Mouse (Mus musculus): ENCODE data around the gene Arsb.
A peak's percentile ranks its signal among the peaks of the same experiment; 100 is the strongest.

Gene Arsb

GRCm38 (mm10) chr13:93771588-93772278 lies at the start of gene Arsb:
TSS of gene Arsb (plus strand) at chr13:93771630.
- peak; percentile 63 to 75 for DNase-seq (ENCODE audit: low spot score in 2 of 2)

- DNase-seq (ENCODE audit: low spot score in 2 of 2) = no peak
Measured at GRCm38 (mm10) chr13:93721916-93722315, 49.5 kb upstream of the Arsb start.

- DNase-seq (ENCODE audit: low spot score in 2 of 2) = no peak
Measured at GRCm38 (mm10) chr13:93723455-93723854, 48.0 kb upstream of the Arsb start.

- DNase-seq (ENCODE audit: low spot score in 2 of 2) = no peak
Measured at GRCm38 (mm10) chr13:93724206-93724605, 47.2 kb upstream of the Arsb start.

GRCm38 (mm10) chr13:93735131-93735636 lies 36.2 kb upstream of the Arsb start:
- DNase-seq (ENCODE audit: low spot score in 2 of 2) = no peak

- no peak for DNase-seq (ENCODE audit: low spot score in 2 of 2)
Measured at GRCm38 (mm10) chr13:93744118-93744517, 27.3 kb upstream of the Arsb start.

- no peak for DNase-seq (ENCODE audit: low spot score in 2 of 2)
Measured at GRCm38 (mm10) chr13:93752597-93753400, 18.6 kb upstream of the Arsb start.

GRCm38 (mm10) chr13:93755084-93755483 lies 16.3 kb upstream of the Arsb start:
- DNase-seq (ENCODE audit: low spot score in 2 of 2) = no peak

GRCm38 (mm10) chr13:93756674-93757073 lies 14.8 kb upstream of the Arsb start:
- no peak for DNase-seq (ENCODE audit: low spot score in 2 of 2)

GRCm38 (mm10) chr13:93757514-93757913 lies 13.9 kb upstream of the Arsb start:
- DNase-seq (ENCODE audit: low spot score in 2 of 2) = no peak

GRCm38 (mm10) chr13:93758149-93758898 lies 13.1 kb upstream of the Arsb start:
- DNase-seq (ENCODE audit: low spot score in 2 of 2) = no peak

GRCm38 (mm10) chr13:93761831-93762230 lies 9.6 kb upstream of the Arsb start:
- DNase-seq (ENCODE audit: low spot score in 2 of 2) = no peak

- DNase-seq (ENCODE audit: low spot score in 2 of 2) = no peak
Measured at GRCm38 (mm10) chr13:93762879-93763278, 8.6 kb upstream of the Arsb start.

GRCm38 (mm10) chr13:93764321-93764973 lies 7.0 kb upstream of the Arsb start:
- DNase-seq (ENCODE audit: low spot score in 2 of 2) = no peak

GRCm38 (mm10) chr13:93771031-93771587 lies 321 bp upstream of the Arsb start:
- DNase-seq (ENCODE audit: low spot score in 2 of 2) = no peak

GRCm38 (mm10) chr13:93772279-93772636 lies 828 bp downstream of the Arsb start:
- no peak for DNase-seq (ENCODE audit: low spot score in 2 of 2)

GRCm38 (mm10) chr13:93772861-93773260 lies 1.4 kb downstream of the Arsb start:
- no peak for DNase-seq (ENCODE audit: low spot score in 2 of 2)

- DNase-seq (ENCODE audit: low spot score in 2 of 2) = no peak
Measured at GRCm38 (mm10) chr13:93773704-93774315, 2.4 kb downstream of the Arsb start.

- DNase-seq (ENCODE audit: low spot score in 2 of 2) = no peak
Measured at GRCm38 (mm10) chr13:93782823-93783222, 11.4 kb downstream of the Arsb start.

GRCm38 (mm10) chr13:93785329-93785728 lies 13.9 kb downstream of the Arsb start:
- DNase-seq (ENCODE audit: low spot score in 2 of 2) = no peak

GRCm38 (mm10) chr13:93786051-93786450 lies 14.6 kb downstream of the Arsb start:
- no peak for DNase-seq (ENCODE audit: low spot score in 2 of 2)
